Mouse (Mus musculus) limb, embryonic 10.5 days (tissue): Measurements from ENCODE around the gene Zfp821. TPM values are rescaled to one million over a fixed set of nuclear protein-coding genes. Genes with fewer than 3 reads are reported as not detected.

Experiments used
- DNase-seq: peaks from one replicate; pipeline ENCODE4 v3.0.0-alpha.2; 2017; ENCODE audit warnings: low spot score
- H3K27ac ChIP-seq: fragments of 300-500 bp; sonication (generic); 2 replicates; pipeline ENCODE4 v1.5.1; 2016; ENCODE audit warnings: mild to moderate bottlenecking
- H3K27me3 ChIP-seq: fragments of 300-500 bp; sonication (generic); 2 replicates; pipeline ENCODE4 v1.6.1; 2016; ENCODE audit warnings: low read depth, mild to moderate bottlenecking; ENCODE audit not compliant: poor library complexity, severe bottlenecking
- H3K36me3 ChIP-seq: fragments of 300-500 bp; sonication (generic); 2 replicates; pipeline ENCODE4 v1.6.1; 2016; ENCODE audit warnings: mild to moderate bottlenecking, moderate library complexity
- H3K4me1 ChIP-seq: fragments of 300-500 bp; sonication (generic); 2 replicates; pipeline ENCODE4 v1.6.1; 2016
- H3K4me3 ChIP-seq: fragments of 300-500 bp; sonication (generic); 2 replicates; pipeline ENCODE4 v1.5.1; 2016; ENCODE audit warnings: mild to moderate bottlenecking, moderate library complexity
- H3K9me3 ChIP-seq: fragments of 300-500 bp; sonication (generic); replicated peaks from 2 replicates; pipeline ENCODE4 v1.6.1; 2016; ENCODE audit warnings: mild to moderate bottlenecking
- WGBS: fragments of 180-500 bp; shearing (Covaris S2); methylation state at CpG from one replicate; pipeline ENCODE4 v1.1.7; 2016; 5-methylcytosine and 5-hydroxymethylcytosine counted together
- polyA plus RNA-seq: library from polyadenylated mRNA; unstranded; fragments of >200 nt; fragmentation: Nextera tagmentation; extraction: Ambion mirVana; gene quantifications from 2 replicates; pipeline ENCODE4 v1.2.1, GENCODE M21; 2016

Gene Zfp821
- 34.8 and 42.5 TPM in 2 replicates for polyA plus RNA-seq

DNA sequence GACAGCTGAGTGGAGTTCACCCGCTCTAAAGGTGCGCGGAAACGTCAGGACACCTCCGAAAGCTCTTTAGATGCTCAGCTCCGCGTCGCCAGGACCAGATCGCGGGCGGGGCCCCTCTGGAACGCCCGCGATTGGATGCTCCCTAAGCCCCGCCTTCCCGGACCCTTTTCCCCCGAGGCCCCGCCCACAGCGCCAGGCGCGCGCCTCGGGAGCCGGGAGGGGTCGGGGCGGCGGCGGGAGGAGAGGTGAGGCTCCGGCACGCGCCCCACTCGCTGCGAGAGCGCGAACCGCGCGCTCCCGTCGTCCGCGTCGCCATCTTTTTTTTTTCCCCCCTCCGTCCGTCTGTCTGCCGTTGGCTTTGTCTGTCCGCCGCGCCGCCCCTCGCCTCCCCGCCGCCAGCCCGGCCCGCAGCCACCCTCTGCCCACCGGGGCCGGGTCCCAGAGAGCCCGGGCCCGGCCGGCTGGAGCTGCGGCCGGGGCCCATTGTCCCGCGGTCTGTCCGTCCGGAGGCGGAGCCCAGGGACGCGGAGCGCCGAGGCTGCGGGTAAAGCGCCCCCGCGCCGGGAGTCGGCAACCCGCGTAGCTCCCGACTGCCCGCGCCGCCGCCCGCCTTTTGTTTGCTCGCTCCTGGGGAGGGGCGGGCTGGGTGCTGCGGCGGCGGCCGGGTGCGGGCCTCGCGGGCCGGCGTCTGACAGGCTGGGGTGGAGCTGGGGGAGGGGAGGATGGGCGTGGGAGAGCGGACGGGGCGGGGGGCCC lies at the start of gene Zfp821:
Gene Zfp821 (plus strand): TSS at position 227 of the 756 bp plus-strand sequence.
- Histone ChIP-seq H3K27me3 (peaks cover 26% of the 10 kb centered on the region), H3K27ac (peak within 1 kb of the TSS; percentile 100), H3K9me3 (no peaks in the 10 kb centered on the region), H3K36me3 (peaks cover 33% of the 10 kb centered on the region), H3K4me1 (peaks cover 16% of the 10 kb centered on the region), H3K4me3 (peak within 1 kb of the TSS; percentile 91)
- DNase-seq, result peak; percentile 95
- WGBS, result under 1% methylated on average over 94 of the region's 100 CpGs

GRCm38 (mm10) chr8:109656860-109657259 lies 48.5 kb upstream of the Zfp821 start:
- Histone ChIP-seq H3K9me3 (no peaks in the 10 kb centered on the region), H3K27me3 (no peaks in the 10 kb centered on the region), H3K4me3 (no peak overlapping the region), H3K27ac (no peak overlapping the region), H3K36me3 (no peaks in the 10 kb centered on the region), H3K4me1 (no peaks in the 10 kb centered on the region)
- no peak for DNase-seq
- 89% methylated on average over 3 of the region's 3 CpGs for WGBS

DNA sequence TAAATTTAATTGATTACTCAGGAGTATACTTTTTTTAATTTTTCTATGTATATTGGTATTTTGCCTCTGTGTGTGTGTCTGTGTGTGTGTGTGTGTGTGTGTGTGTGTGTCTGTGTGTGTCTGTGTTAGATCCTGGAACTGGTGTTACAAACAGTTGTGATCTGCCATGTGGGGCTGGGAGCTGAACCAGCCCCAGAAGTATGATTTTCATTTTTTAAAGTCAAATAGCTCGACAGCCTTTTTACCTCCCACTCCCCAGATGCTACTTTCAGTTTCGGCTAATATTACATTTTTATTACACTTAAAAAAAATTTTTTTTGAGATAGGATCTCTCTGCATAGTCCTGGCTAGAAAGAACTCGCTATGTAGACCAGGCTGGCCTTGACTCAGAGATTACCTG lies 43.0 kb upstream of the Zfp821 start:
- DNase-seq, result no peak
- Histone ChIP-seq H3K4me3 (no peak overlapping the region), H3K27ac (no peak overlapping the region), H3K27me3 (no peaks in the 10 kb centered on the region), H3K4me1 (no peaks in the 10 kb centered on the region), H3K9me3 (no peaks in the 10 kb centered on the region), H3K36me3 (peaks cover 3% of the 10 kb centered on the region)
- 87% methylated on average over 3 of the region's 3 CpGs for WGBS

- 87% methylated on average over 5 of the region's 5 CpGs for WGBS
- H3K4me3 ChIP-seq, result no peak overlapping the region
- no peak for DNase-seq
- peaks cover 45% of the 10 kb centered on the region for H3K36me3 ChIP-seq
- no peaks in the 10 kb centered on the region for H3K27me3 ChIP-seq
- no peaks in the 10 kb centered on the region for H3K4me1 ChIP-seq
- no peak overlapping the region for H3K27ac ChIP-seq
- no peaks in the 10 kb centered on the region for H3K9me3 ChIP-seq
These were observed 38.7 kb upstream of the Zfp821 start for GRCm38 (mm10) chr8:109666616-109667015.

GRCm38 (mm10) chr8:109672656-109673055 lies 32.7 kb upstream of the Zfp821 start:
- H3K9me3 ChIP-seq, result no peaks in the 10 kb centered on the region
- no peaks in the 10 kb centered on the region for H3K27me3 ChIP-seq
- WGBS, result 93% methylated on average over 5 of the region's 5 CpGs
- no peak for DNase-seq
- H3K4me3 ChIP-seq, result no peak overlapping the region
- H3K27ac ChIP-seq, result no peak overlapping the region
- H3K4me1 ChIP-seq, result no peaks in the 10 kb centered on the region
- H3K36me3 ChIP-seq, result peaks cover 99% of the 10 kb centered on the region

- no peaks in the 10 kb centered on the region for H3K27me3 ChIP-seq
- H3K4me3 ChIP-seq, result no peak overlapping the region
- H3K4me1 ChIP-seq, result no peaks in the 10 kb centered on the region
- WGBS, result 92% methylated on average over 2 of the region's 2 CpGs
- DNase-seq, result no peak
- peaks cover 100% of the 10 kb centered on the region for H3K36me3 ChIP-seq
- H3K27ac ChIP-seq, result no peak overlapping the region
- no peaks in the 10 kb centered on the region for H3K9me3 ChIP-seq
These were observed 31.8 kb upstream of the Zfp821 start for GRCm38 (mm10) chr8:109673596-109673995.

GRCm38 (mm10) chr8:109675896-109676643 lies 29.3 kb upstream of the Zfp821 start:
- DNase-seq, result no peak
- Histone ChIP-seq H3K27me3 (no peaks in the 10 kb centered on the region), H3K9me3 (no peaks in the 10 kb centered on the region), H3K27ac (no peak overlapping the region), H3K36me3 (peaks cover 100% of the 10 kb centered on the region), H3K4me3 (no peak overlapping the region), H3K4me1 (no peaks in the 10 kb centered on the region)
- WGBS, result 95% methylated on average over 9 of the region's 9 CpGs

DNA sequence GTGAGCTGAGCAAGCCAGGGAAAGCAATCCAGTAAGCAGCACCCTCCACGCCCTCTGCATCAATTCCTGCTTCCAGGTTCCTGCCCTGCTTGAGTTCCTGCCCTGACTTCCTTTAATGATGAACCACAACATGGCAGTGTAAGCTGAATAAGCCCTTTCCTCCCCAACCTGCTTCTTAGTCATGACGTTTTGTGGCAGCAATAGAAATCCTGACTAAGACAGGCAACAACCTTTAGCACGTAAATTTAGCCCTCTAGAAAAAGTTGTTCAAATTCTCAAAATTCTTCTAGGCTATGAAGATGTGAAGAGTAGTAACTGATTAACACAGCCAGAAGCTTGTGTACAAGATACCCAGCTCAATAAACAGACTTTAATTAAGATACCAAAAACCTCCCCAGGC lies 23.8 kb upstream of the Zfp821 start:
- peaks cover 72% of the 10 kb centered on the region for H3K36me3 ChIP-seq
- no peak for DNase-seq
- WGBS, result 84% methylated on average over 3 of the region's 3 CpGs

GRCm38 (mm10) chr8:109682120-109682519 lies 23.2 kb upstream of the Zfp821 start:
- no peak for DNase-seq
- Histone ChIP-seq H3K4me3 (no peak overlapping the region), H3K36me3 (peaks cover 66% of the 10 kb centered on the region), H3K27me3 (no peaks in the 10 kb centered on the region), H3K9me3 (no peaks in the 10 kb centered on the region), H3K4me1 (no peaks in the 10 kb centered on the region), H3K27ac (no peak overlapping the region)
- 92% methylated on average over 5 of the region's 5 CpGs for WGBS

More for the DNA sequence above, 23.8 kb upstream of the Zfp821 start:
- H3K9me3 ChIP-seq, result no peaks in the 10 kb centered on the region
- H3K4me1 ChIP-seq, result no peaks in the 10 kb centered on the region
- no peaks in the 10 kb centered on the region for H3K27me3 ChIP-seq
- H3K4me3 ChIP-seq, result no peak overlapping the region
- H3K27ac ChIP-seq, result no peak overlapping the region

DNA sequence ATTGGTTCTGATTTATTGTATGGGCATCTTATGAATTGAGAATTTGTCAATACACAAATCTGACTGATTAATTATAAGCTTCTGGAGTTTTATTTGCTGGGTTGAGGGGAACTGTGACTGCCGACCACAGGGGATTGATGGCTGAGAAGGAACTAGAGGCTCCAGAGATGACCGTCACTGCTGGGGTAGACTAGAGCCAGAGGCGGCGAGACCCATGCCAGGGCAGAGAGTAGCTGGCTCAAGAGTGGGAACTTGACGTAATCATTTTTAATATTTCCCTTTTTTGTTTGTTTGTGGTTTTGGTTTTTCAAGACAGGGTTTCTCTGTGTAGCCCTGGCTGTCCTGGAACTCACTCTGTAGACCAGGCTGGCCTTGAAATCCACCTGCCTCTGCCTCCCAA lies 18.1 kb upstream of the Zfp821 start:
- no peak overlapping the region for H3K4me3 ChIP-seq
- H3K36me3 ChIP-seq, result peaks cover 26% of the 10 kb centered on the region
- H3K27me3 ChIP-seq, result no peaks in the 10 kb centered on the region
- 98% methylated on average over 5 of the region's 5 CpGs for WGBS
- H3K27ac ChIP-seq, result no peak overlapping the region
- peaks cover 16% of the 10 kb centered on the region for H3K4me1 ChIP-seq
- no peak for DNase-seq
- no peaks in the 10 kb centered on the region for H3K9me3 ChIP-seq

- H3K4me1 ChIP-seq, result peaks cover 25% of the 10 kb centered on the region
- peaks cover 11% of the 10 kb centered on the region; the same call in 1 of the 2 replicates for H3K36me3 ChIP-seq
- DNase-seq, result peak; percentile 39
- H3K27me3 ChIP-seq, result no peaks in the 10 kb centered on the region
- no peak overlapping the region for H3K27ac ChIP-seq
- peak overlapping the region; percentile 99 for H3K4me3 ChIP-seq
- 62% methylated on average over 5 of the region's 5 CpGs for WGBS
- no peaks in the 10 kb centered on the region for H3K9me3 ChIP-seq
These were observed 13.6 kb upstream of the Zfp821 start for GRCm38 (mm10) chr8:109691769-109692168.

GRCm38 (mm10) chr8:109692443-109693145 lies 12.8 kb upstream of the Zfp821 start:
- DNase-seq, result no peak
- peak overlapping the region; percentile 99 for H3K4me3 ChIP-seq
- H3K27me3 ChIP-seq, result no peaks in the 10 kb centered on the region
- WGBS, result under 1% methylated on average over 38 of the region's 38 CpGs
- no peaks in the 10 kb centered on the region for H3K9me3 ChIP-seq
- peaks cover 9% of the 10 kb centered on the region; the same call in 1 of the 2 replicates for H3K36me3 ChIP-seq
- H3K4me1 ChIP-seq, result peaks cover 25% of the 10 kb centered on the region
- peak overlapping the region; percentile 95 for H3K27ac ChIP-seq
